Mouse (Mus musculus) embryo, embryonic 10 days (tissue): Measurements from ENCODE around the gene Gjc1.

ENCODE experiments used
- DNase-seq: peaks from one replicate; pipeline ENCODE4 v3.0.0-alpha.2; 2015; ENCODE audit warnings: low spot score

The Gjc1 gene

DNA sequence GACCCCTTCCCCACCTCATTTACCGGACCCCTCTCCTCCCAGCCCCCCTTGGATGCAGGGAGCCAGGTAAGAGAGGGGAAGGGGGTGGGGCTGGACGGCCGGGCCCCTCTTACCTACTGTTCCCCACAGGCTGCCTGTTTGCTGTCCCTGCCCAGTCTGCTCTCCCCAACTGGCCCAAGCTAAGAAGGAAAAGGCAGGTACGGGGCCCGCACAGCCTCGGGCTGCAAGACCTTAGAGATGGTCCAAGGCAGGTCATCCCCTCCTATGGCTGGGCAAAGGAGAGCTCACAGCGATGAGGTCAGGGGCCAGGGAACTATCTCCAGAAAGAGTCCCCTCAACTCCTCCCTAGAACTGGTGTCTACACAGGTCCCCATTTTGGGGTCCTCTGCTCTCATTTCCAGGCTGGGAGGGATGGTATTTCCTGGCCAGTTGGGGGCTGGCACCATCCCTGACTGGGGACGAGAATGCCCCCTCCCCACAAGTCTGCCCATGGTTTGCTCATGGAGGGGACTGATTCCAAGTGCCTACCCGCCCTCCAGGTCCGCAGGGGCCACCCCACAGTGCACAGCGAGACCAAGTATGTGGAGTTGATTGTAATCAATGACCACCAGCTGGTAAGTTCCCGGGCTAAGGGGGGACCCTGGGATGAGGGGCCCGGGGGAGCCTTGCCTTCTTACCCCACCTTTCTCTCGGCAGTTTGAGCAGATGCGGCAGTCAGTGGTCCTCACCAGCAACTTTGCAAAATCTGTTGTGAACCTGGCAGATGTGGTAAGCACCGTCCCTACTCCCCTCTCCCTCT lies 47.4 kb downstream of the Gjc1 start:
- DNase-seq = no peak

DNA sequence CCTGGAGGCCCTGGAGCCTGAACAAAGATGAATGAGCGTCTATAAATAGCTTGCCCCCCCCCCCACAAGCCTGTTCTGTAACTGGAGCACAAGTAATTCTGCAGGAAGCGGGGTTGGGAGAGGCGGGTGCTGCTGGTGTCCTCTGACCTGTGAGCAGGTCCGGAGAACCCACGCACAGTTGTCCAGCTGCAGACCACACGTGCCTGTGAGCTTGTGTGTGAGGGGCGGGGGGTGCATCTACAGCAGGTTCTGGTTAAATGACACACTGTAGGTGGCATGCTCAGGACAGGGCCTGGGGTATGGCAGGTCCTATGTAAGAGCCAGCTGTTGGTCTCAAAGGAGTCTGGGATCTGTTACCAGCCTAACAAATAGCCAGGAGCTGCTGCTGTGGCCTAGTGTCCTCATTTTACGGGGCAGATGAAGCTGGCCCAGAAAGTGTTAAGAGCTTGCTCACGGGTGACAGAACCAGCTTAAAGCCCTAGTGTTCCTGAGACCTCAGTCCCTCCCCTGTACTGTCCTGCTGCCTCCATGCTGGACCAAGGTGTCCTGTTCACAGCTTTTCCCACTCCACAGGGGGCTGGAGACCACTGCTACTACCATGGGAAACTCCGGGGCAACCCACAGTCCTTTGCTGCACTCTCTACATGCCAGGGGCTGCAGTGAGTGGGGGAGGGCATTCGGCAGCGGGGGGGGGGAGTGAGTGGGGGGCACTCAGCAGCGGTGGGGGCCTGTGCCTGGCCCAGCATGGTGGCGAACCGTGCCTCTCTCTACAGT lies 48.7 kb downstream of the Gjc1 start:
- DNase-seq = peak; percentile 23

DNA sequence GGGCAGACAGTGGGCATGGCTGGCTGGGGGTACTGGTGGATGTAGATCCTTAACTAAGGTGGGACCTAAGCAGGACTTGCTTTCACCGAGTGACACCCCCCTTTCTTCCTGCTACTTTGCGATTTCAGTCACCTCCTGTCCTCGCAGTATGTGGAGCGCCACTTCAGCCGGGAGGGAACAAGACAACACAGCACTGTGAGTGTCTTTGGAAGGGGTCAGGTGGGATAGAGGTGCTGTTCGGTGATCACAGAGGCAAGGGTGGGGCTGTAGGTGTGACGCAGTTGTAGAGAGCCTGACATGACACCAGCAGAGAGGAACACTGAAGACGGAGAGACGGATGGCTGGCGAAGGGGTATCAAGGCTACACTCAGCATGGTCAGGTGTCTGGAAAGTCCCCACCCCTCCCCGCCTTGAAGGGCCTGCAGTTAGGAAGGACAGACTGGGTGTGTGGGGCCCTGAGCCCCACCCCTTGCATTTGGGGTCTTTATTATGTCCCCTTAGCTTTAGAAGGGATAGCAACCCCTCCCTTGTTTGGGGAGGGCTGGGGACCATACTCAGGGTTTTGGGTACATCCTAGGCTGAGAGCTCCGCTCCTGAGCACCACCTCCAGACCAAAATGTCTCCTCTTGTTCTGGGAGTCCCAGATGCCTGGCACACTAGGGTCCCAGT lies 49.4 kb downstream of the Gjc1 start:
- no peak for DNase-seq

DNA sequence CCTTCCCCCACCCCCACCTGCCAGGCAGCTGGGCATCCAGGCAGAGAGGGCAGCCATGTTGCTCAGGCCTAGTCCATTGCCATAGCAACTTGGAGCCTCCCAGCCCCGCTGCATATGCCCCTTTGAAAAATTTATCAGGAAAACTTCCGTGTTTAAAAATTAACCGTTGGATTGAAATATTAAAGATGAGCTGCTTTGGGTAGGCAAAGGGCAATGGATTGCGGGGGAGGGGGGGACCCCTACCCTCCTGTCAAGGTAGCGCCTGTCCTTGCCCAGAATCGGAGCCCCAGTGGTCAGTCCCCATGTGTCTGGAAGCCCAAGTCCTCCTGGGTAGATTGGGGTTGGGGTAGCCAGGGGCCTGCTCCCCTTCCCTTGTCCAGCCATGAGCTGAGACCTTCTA lies 50.4 kb downstream of the Gjc1 start:
- DNase-seq = no peak

DNA sequence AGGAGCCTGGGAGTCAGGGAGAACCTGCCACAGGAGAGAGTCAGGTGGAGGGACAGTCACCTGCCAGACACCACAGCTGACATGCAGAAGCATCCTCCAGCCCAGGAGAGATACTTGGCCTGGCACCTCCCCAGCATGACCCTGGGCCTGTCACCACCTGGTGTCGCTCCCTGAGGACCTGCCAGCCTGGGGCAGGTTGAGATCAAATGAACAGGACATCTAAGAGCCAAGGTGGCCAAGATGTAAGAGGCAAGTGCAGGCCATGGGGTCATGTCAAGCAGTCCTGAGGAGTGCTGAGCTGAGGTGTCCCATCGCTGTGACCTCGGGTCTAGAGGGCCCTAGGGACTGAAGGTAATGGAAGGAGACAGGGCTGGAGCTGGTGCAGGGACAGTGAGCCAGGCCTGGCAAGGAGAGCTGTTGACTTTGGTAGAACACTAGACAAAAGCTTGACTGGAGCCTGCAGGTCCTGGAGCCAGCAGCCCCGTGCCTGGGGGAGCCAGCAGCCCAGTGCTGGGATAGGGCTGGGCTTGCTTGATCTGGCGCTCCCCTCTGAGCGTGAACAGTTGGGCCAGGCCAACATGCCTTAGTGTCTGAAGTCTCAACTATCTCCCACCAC lies 52.3 kb downstream of the Gjc1 start:
- no peak for DNase-seq

DNA sequence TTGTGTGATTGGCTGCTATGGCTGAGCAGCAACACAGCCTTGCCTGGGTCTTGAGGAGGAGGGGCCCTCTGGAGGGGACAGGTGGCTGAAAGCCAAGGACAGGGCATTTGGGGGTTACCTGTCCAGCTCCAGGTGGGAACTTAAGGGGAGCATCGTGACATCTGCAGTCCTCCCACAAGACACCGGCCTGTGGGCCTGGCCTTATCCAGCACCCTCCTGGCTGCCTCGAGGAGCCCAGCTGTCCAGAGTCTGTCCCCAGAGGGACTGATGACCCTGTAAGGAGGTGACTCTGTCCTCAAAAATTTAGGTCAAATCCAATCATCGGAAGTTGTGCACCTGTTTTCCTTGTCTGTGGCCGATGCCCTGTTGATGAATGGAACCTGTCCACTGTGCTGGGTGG lies 54.1 kb downstream of the Gjc1 start:
- DNase-seq = no peak

DNA sequence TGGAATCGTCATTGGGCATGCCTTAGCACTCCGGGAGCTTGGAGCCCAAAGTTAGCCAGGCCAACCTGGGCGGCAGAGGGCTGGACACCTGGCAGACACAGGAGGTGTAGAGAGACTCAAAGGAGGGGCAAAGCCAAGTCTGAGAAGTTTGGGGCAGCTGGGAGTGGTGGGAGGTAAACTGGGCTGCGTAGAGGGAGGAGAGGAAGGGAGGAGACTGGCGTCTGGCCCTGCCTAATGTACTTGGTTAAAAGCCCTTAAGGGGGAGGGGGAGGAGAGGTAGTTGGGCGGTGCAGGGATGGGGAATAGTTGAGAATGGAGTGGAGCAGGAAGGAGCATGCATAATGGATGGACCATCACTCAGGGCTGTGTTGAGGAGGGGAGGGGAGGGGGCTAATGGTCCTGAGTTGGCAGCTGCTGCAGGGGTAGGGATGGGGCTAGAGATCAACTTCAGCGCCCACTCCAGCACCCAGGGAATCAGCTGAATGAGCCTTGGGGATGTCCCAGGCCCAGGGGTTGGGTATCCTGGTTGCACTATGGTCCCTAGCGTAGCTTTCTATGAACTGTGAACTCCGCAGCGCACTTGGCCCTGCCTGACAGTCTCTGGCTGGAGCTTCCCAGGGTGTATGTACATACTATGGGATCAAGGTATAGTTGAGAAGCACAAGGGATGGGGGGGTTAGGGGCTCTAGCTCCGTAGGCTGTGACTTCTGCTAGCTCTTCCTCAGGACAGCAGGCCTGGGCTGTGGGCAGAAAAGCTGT lies 56.3 kb downstream of the Gjc1 start:
- no peak for DNase-seq

DNA sequence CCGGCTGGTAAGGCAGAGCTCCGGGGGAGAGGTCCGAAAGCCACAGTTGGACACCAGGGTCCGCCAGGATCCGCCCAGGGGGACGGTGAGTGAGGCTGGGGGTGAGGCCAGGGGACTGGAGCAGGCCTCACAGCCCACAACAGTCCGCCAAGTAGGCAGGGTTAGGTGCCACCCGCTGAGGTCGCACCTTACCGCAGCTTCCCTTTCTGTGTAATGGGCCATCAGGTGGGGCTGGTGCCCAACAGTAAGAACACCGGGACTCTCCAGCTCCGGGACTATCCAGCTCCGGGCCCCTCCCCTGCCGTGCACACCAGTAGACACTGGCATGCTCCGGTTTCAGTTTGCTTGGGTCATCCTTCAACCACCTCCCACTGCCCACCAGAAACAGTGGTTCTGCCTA lies 57.3 kb downstream of the Gjc1 start:
- no peak for DNase-seq

DNA sequence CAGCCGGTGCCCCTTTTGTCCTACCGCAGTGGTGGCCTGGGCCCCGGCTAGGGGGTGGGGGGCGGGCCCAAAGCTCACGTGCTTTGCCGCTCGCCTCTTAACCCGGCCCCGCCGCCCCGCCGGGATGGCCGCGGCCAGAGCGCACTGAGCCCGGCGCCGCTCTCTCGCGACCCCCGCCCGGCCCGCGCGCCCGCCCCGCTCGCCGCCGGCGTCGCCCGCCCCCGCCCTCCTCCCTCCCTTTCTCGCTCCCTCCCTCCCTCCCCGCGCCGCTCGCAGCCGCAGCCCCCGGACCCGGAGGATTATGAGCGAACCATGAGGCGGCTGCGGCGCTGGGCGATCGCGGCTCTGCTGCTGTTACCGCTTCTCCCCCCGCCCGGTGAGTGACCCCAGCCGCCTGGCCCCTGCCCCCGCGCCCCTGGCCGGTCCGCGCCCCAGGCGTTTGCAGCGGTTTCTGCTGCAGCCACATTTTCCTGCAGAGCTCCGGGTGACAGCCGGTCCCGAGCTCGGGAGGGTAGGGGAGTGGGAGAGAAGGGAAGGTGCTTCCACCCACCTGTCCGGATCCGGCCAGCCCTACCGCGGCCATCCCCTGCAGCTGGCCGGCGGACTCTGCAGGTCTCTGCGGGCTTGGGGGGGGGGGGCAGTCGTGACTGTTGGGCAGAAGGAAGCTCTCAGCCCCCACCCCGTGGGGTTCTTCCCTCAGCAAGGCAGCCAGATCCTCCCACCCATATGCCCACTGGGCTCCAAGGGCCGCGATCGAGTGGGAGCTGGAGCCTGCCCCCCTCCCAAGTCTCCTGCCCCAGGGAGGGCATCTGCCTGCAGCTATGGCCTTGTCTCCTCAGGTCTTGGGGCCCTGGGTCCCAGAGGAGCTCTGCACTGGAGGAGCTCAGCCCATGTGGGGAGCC lies 57.9 kb downstream of the Gjc1 start, which contains the start of gene Adam11:
Gene Adam11 (plus strand): TSS at position 131 of the 902 bp plus-strand sequence.
- DNase-seq = peak; percentile 31

DNA sequence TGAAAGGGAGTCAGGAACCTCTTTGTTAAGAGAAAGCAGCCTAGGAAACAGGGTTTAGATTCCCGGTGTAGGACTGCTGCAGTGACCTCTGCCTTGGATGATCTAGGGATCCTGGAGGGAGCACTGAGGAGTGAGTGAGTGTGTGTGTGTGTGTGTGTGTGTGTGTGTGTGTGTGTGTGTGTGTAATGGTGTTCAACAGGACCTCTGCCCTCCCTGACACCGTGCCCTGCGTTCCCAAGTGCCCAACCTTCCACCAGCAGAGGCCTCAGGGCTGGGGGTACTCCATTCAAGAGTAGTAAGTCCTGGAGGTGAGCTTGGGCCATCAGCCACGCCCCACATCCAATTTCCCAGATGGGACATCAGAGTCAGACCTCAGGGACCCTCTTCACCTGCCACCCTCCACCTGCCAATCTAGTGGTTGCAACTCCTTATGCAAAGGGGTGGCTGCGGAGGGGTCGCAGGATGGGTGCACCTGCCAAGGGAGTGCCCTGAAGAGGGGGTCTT lies 58.6 kb downstream of the Gjc1 start:
- no peak for DNase-seq

DNA sequence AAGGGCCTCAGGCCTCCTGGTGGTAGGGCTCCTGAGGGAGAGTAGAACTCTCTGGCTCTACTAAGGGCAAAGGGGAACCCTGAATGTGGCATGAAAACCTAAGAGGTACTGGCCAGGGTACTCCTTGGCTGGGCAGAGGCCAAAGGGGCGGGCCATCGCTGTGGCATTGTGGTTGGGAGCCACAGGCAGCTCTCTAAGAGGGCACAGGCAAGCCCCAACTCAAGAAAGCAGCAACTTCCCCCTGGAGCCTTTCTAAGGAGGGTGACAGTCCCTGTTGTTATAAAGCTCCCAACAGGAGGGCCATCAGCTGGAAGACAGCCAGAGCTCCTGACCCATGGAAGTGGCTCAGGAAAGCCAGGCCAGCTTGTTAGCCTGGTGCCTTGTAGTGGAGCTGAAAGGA lies 60.5 kb downstream of the Gjc1 start:
- DNase-seq = no peak

DNA sequence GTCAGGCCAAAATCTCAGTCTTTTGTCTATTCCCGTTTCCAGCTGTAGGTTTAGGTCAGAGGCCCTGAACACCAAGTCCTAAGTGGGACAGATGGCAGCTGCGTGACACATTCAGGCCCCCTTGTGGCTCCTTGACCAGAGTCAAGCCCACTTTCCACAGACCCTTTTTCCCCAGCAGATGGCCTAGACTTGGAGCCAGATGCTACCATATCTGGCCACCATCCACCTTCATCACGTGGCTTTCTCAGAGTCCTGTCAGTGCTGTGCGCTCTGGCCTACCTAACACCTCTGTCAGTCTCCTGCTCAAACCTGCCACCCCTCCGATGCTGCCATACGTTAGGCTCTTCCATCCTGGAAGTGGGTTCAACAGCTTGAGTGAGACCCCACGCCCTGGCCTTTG lies 64.1 kb downstream of the Gjc1 start:
- no peak for DNase-seq

DNA sequence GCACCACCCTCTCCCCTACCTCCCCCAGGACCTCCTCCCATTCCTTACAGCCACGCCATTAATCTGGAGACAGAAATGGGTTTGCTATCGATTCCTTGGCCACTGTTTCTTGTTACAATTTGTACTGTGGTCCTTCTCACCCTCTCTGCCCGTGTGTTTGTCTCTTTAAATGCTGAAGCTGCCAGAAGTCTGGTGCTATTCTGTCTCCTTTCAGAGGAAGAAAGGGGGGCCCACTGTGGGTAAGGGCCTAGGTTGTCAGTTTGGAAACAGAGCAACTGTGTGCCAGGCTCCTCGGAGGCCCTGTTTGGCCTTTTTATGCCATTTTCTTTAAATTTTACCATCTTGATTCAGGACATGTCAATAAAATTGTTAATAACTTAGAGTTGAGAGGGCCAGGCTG lies 65.1 kb downstream of the Gjc1 start:
- DNase-seq = no peak

DNA sequence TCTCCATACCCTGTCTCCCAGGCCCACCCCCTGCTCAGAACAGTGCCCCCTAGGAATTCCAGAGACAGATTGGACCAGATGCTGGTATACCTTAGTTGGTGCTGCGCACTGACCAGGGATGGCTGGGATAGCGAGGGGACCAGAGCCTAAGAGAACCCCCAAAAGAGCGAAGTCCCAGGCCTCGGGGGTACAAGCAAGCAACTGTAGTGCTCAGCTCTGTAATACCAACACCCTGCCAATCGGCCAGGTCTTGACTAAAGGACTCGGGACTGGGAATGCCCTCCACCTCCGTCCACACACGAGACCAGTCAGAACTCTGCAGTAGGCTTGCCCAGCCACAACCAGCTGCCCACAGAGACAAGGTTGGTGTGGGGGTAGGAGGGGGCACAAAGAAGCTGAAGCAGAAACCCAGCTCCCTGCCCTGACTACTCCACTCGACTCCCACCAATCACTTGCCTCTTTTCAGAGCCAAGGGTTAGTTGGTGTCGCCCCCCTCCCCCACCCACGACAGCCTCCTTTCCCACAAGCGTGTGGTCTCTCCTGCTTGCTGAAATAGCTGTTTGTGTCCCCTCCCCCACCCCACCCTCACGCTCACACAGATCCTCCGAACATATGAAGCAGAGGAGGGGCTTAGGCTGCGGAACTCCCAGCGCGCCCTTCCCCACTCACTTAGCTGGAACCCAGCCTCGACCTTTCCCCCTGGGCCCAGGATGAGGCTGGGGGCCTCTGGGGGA lies 65.7 kb downstream of the Gjc1 start:
- DNase-seq = no peak

DNA sequence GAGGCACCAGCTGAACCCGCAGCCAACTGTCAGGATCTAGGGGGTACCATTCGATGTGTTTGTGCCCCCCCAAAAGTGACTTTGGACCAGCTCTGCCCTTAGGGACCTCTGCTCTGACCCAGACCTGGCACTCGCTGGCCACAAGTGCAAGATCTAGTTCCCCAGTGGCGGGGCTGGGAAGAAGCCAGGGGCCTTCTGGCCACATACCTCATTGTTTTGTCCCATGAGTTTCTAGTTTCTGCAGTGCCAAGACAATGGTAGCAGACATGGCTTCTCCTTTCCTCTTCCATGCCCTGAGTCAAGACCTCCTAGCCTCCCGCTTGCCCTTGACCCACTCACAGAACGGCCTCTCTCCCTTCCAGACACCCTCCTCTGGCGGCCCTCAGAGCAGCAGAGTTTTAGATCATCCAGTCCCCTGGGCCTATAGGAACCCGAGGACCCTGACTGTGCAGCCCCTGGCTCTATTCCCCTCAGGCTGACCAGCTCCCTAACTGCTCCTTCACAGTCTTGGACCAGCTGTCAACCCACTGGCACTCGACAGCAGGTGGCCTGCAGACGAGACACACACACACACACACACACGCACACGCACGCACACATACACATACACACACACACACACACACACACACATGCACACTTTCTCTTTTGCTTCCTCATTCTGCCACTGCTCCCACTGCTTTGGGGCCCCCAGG lies 66.5 kb downstream of the Gjc1 start:
- DNase-seq = no peak

DNA sequence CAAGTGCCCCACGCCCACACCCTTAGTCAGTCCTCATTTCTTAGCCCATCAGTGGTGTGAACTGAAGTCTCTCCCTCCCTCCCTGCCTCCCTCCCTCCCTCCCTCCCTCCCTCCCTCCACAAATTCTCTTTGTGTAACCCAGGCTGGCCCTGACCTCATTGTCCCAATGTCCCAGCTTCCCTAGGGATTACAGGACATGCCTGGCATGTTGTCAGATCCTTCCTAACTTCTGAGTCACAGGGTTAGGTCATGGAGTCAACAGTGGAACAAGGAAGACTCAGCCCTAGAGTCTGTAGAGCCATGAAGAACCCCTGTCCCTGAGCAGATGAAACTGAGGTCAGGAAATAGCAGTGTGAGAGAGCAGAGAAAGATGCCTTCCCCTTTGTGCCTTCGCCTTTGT lies 69.8 kb downstream of the Gjc1 start:
- no peak for DNase-seq
